Mouse (Mus musculus) liver, embryonic 11.5 days (tissue): Measurements from ENCODE around the gene Hgd. TPM values are rescaled to one million over a fixed set of nuclear protein-coding genes. Genes with fewer than 3 reads are reported as not detected.

Experiments used
- ATAC-seq: fragments of 200-750 bp; cut with Nextera tagmentation; replicated peaks from 2 replicates; pipeline ENCODE4 v1.8.0; 2017; ENCODE audit warnings: moderate number of reproducible peaks, mild to moderate bottlenecking, moderate TSS enrichment, moderate library complexity; ENCODE audit not compliant: low FRiP score
- DNase-seq: peaks from one replicate; pipeline ENCODE4 v3.0.0-alpha.2; 2017; ENCODE audit warnings: low spot score
- H3K27ac ChIP-seq: fragments of 300-500 bp; sonication (generic); 2 replicates; pipeline ENCODE4 v1.5.1; 2014; ENCODE audit warnings: mild to moderate bottlenecking, low read depth, low read length, control low read depth
- H3K27me3 ChIP-seq: fragments of 300-500 bp; sonication (generic); replicated peaks from 2 replicates; pipeline ENCODE4 v1.6.1; 2014; ENCODE audit warnings: low read length, mixed read lengths; ENCODE audit not compliant: control insufficient read depth, insufficient read depth
- H3K36me3 ChIP-seq: fragments of 300-500 bp; sonication (generic); 2 replicates; pipeline ENCODE4 v1.6.1; 2014; ENCODE audit warnings: mild to moderate bottlenecking, low read length, moderate library complexity, mixed read lengths; ENCODE audit not compliant: control insufficient read depth, insufficient read depth
- H3K4me1 ChIP-seq: fragments of 300-500 bp; sonication (generic); replicated peaks from 2 replicates; pipeline ENCODE4 v1.6.1; 2014; ENCODE audit warnings: low read length, mixed read lengths; ENCODE audit not compliant: control insufficient read depth, insufficient read depth
- H3K4me2 ChIP-seq: fragments of 300-500 bp; sonication (generic); 2 replicates; pipeline ENCODE4 v1.6.1; 2014; ENCODE audit warnings: mild to moderate bottlenecking, control low read depth, moderate library complexity
- H3K4me3 ChIP-seq: fragments of 300-500 bp; sonication (generic); 2 replicates; pipeline ENCODE4 v1.5.1; 2014; ENCODE audit warnings: low read depth, low read length, control low read depth
- H3K9ac ChIP-seq: fragments of 300-500 bp; sonication (generic); 2 replicates; pipeline ENCODE4 v1.6.1; 2014; ENCODE audit warnings: low read depth, low read length, control low read depth
- H3K9me3 ChIP-seq: fragments of 300-500 bp; sonication (generic); 2 replicates; pipeline ENCODE4 v1.6.1; 2016; ENCODE audit warnings: low read length, inconsistent platforms, mixed read lengths; ENCODE audit not compliant: control insufficient read depth
- WGBS: fragments of 180-500 bp; shearing (Covaris S2); extraction: QIAGEN DNeasy Blood & Tissue Kit; methylation state at CpG from one replicate; pipeline ENCODE4 v1.1.7; 2014; 5-methylcytosine and 5-hydroxymethylcytosine counted together
- polyA plus RNA-seq: library from polyadenylated mRNA; unstranded; fragments of >200 nt; fragmentation: Nextera tagmentation; extraction: Ambion mirVana; gene quantifications from 2 replicates; pipeline ENCODE4 v1.2.1, GENCODE M21; 2014

The Hgd gene
- polyA plus RNA-seq, 1 experiment from 2014 or later: 13.6 TPM

- 92% methylated on average over 8 of the region's 8 CpGs for WGBS
- Histone ChIP-seq H3K27ac (no peak overlapping the region), H3K9ac (no peak overlapping the region), H3K36me3 (peaks cover 13% of the 10 kb centered on the region), H3K9me3 (no peaks in the 10 kb centered on the region), H3K4me2 (no peak overlapping the region), H3K27me3 (no peaks in the 10 kb centered on the region), H3K4me3 (no peak overlapping the region), H3K4me1 (no peaks in the 10 kb centered on the region)
- ATAC-seq (peak; percentile 20; the same call in 1 of the 2 replicates), DNase-seq (no peak)
Observed at GRCm38 (mm10) chr16:37645211-37645610, 65.3 kb downstream of the Hgd start.

- ATAC-seq: no peak
- Histone ChIP-seq H3K4me2 (no peak overlapping the region), H3K27me3 (no peaks in the 10 kb centered on the region), H3K27ac (no peak overlapping the region), H3K9me3 (no peaks in the 10 kb centered on the region), H3K4me1 (no peaks in the 10 kb centered on the region), H3K36me3 (peaks cover 13% of the 10 kb centered on the region), H3K9ac (no peak overlapping the region), H3K4me3 (no peak overlapping the region)
- no peak for DNase-seq
- 84% methylated on average over 3 of the region's 3 CpGs for WGBS
Observed at GRCm38 (mm10) chr16:37645799-37646198, 65.8 kb downstream of the Hgd start.

GRCm38 (mm10) chr16:37647067-37647466 is 67.1 kb downstream of the Hgd start:
- no peak overlapping the region for H3K27ac ChIP-seq
- ATAC-seq: no peak
- no peaks in the 10 kb centered on the region for H3K9me3 ChIP-seq
- DNase-seq: no peak
- H3K27me3 ChIP-seq: no peaks in the 10 kb centered on the region
- H3K4me1 ChIP-seq: peaks cover 4% of the 10 kb centered on the region; the same call in 1 of the 2 replicates
- H3K9ac ChIP-seq: no peak overlapping the region
- no peak overlapping the region for H3K4me3 ChIP-seq
- H3K4me2 ChIP-seq: no peak overlapping the region
- peaks cover 13% of the 10 kb centered on the region for H3K36me3 ChIP-seq
- 95% methylated on average over 16 of the region's 16 CpGs for WGBS

GRCm38 (mm10) chr16:37647936-37648335 is 68.0 kb downstream of the Hgd start:
- 90% methylated on average over 8 of the region's 8 CpGs for WGBS
- no peak for ATAC-seq

GRCm38 (mm10) chr16:37649068-37649467 is 69.1 kb downstream of the Hgd start:
- H3K4me2 ChIP-seq: no peak overlapping the region
- H3K27me3 ChIP-seq: no peaks in the 10 kb centered on the region
- H3K36me3 ChIP-seq: peaks cover 13% of the 10 kb centered on the region
- DNase-seq (no peak), ATAC-seq (no peak)
- no peak overlapping the region for H3K9ac ChIP-seq
- no peak overlapping the region for H3K27ac ChIP-seq
- H3K4me1 ChIP-seq: peaks cover 7% of the 10 kb centered on the region; the same call in 1 of the 2 replicates
- WGBS: 89% methylated on average over 5 of the region's 5 CpGs
- no peak overlapping the region for H3K4me3 ChIP-seq
- no peaks in the 10 kb centered on the region for H3K9me3 ChIP-seq

More at GRCm38 (mm10) chr16:37647936-37648335, 68.0 kb downstream of the Hgd start:
- DNase-seq: no peak
- H3K4me1 ChIP-seq: peaks cover 4% of the 10 kb centered on the region; the same call in 1 of the 2 replicates
- H3K27me3 ChIP-seq: no peaks in the 10 kb centered on the region
- no peaks in the 10 kb centered on the region for H3K9me3 ChIP-seq
- H3K9ac ChIP-seq: no peak overlapping the region
- no peak overlapping the region for H3K4me3 ChIP-seq
- H3K4me2 ChIP-seq: no peak overlapping the region
- no peak overlapping the region for H3K27ac ChIP-seq
- H3K36me3 ChIP-seq: peaks cover 13% of the 10 kb centered on the region

GRCm38 (mm10) chr16:37651467-37651866 is 71.5 kb downstream of the Hgd start:
- no peaks in the 10 kb centered on the region for H3K9me3 ChIP-seq
- no peaks in the 10 kb centered on the region for H3K27me3 ChIP-seq
- no peak overlapping the region for H3K27ac ChIP-seq
- H3K4me2 ChIP-seq: peak overlapping the region; percentile 24; the same call in 1 of the 2 replicates
- no peak overlapping the region for H3K4me3 ChIP-seq
- H3K36me3 ChIP-seq: peaks cover 10% of the 10 kb centered on the region
- no peak overlapping the region for H3K9ac ChIP-seq
- whole genome bisulfite sequencing: 76% methylated on average over 5 of the region's 5 CpGs
- DNase-seq (no peak), ATAC-seq (no peak)
- H3K4me1 ChIP-seq: peaks cover 7% of the 10 kb centered on the region; the same call in 1 of the 2 replicates

GRCm38 (mm10) chr16:37652654-37653053 is 72.7 kb downstream of the Hgd start:
- H3K27ac ChIP-seq: no peak overlapping the region
- H3K9ac ChIP-seq: no peak overlapping the region
- peaks cover 4% of the 10 kb centered on the region for H3K36me3 ChIP-seq
- H3K4me1 ChIP-seq: peaks cover 7% of the 10 kb centered on the region; the same call in 1 of the 2 replicates
- no peak overlapping the region for H3K4me3 ChIP-seq
- H3K9me3 ChIP-seq: no peaks in the 10 kb centered on the region
- WGBS: 85% methylated on average over 5 of the region's 5 CpGs
- ATAC-seq (no peak), DNase-seq (no peak)
- H3K27me3 ChIP-seq: no peaks in the 10 kb centered on the region
- peak overlapping the region; percentile 63 for H3K4me2 ChIP-seq

GRCm38 (mm10) chr16:37653058-37653457 is 73.1 kb downstream of the Hgd start:
- Histone ChIP-seq H3K36me3 (peaks cover under 1% of the 10 kb centered on the region), H3K9ac (peak overlapping the region; percentile 27; the same call in 1 of the 2 replicates), H3K27me3 (no peaks in the 10 kb centered on the region), H3K4me1 (peaks cover 7% of the 10 kb centered on the region; the same call in 1 of the 2 replicates), H3K9me3 (no peaks in the 10 kb centered on the region), H3K4me3 (peak overlapping the region; percentile 83), H3K27ac (no peak overlapping the region), H3K4me2 (peak overlapping the region; percentile 63)
- DNase-seq: no peak
- ATAC-seq: no peak
- 84% methylated on average over 1 of the region's 1 CpGs for WGBS
